Mouse (Mus musculus): ENCODE data around the gene Cdcp1.

The Cdcp1 gene

GRCm38 (mm10) chr9:123207895-123208294 is 7.9 kb downstream of the Cdcp1 start:
- DNase-seq, result no peak

GRCm38 (mm10) chr9:123206948-123207347 is 8.9 kb downstream of the Cdcp1 start:
- no peak for DNase-seq

- DNase-seq, result no peak
Measured at GRCm38 (mm10) chr9:123206526-123206925, 9.3 kb downstream of the Cdcp1 start.

GRCm38 (mm10) chr9:123200116-123200515 is 15.7 kb downstream of the Cdcp1 start:
- DNase-seq, result no peak

GRCm38 (mm10) chr9:123188271-123188670 is 27.6 kb downstream of the Cdcp1 start:
- no peak for DNase-seq

GRCm38 (mm10) chr9:123187589-123187988 is 28.2 kb downstream of the Cdcp1 start:
- no peak for DNase-seq

- DNase-seq, result no peak
Measured at GRCm38 (mm10) chr9:123186151-123186550, 29.7 kb downstream of the Cdcp1 start.

GRCm38 (mm10) chr9:123185546-123185945 is 30.3 kb downstream of the Cdcp1 start:
- DNase-seq, result no peak

GRCm38 (mm10) chr9:123183226-123183625 is 32.6 kb downstream of the Cdcp1 start:
- no peak for DNase-seq

- DNase-seq, result no peak
Measured at GRCm38 (mm10) chr9:123180003-123180402, 35.8 kb downstream of the Cdcp1 start.

GRCm38 (mm10) chr9:123177380-123178048 is 38.3 kb downstream of the Cdcp1 start:
- DNase-seq, result no peak

- DNase-seq, result no peak
Measured at GRCm38 (mm10) chr9:123174356-123174755, 41.5 kb downstream of the Cdcp1 start.

- no peak for DNase-seq
Measured at GRCm38 (mm10) chr9:123173760-123174159, 42.1 kb downstream of the Cdcp1 start.

- no peak for DNase-seq
Measured at GRCm38 (mm10) chr9:123165781-123166443, 49.9 kb downstream of the Cdcp1 start.

GRCm38 (mm10) chr9:123162985-123163694 is 52.7 kb downstream of the Cdcp1 start:
- DNase-seq, result no peak

- DNase-seq, result no peak
Measured at GRCm38 (mm10) chr9:123161792-123162191, 54.0 kb downstream of the Cdcp1 start.

GRCm38 (mm10) chr9:123159330-123159729 is 56.5 kb downstream of the Cdcp1 start:
- DNase-seq, result peak; percentile 53

- peak; percentile 51 for DNase-seq
Measured at GRCm38 (mm10) chr9:123158125-123158836, 57.6 kb downstream of the Cdcp1 start.

GRCm38 (mm10) chr9:123157699-123158098 is 58.1 kb downstream of the Cdcp1 start:
- DNase-seq, result no peak

GRCm38 (mm10) chr9:123156910-123157361 is 58.9 kb downstream of the Cdcp1 start:
- peak; percentile 70 for DNase-seq

- no peak for DNase-seq
Measured at GRCm38 (mm10) chr9:123153121-123153520, 62.7 kb downstream of the Cdcp1 start.

GRCm38 (mm10) chr9:123152026-123152425 is 63.8 kb downstream of the Cdcp1 start:
- peak; percentile 22 for DNase-seq

- peak; percentile 21 for DNase-seq
Measured at GRCm38 (mm10) chr9:123151561-123151960, 64.3 kb downstream of the Cdcp1 start.
